ENCODE assay signal across 9 mouse cellular contexts in genomic region chr10:81021547-81022110, GRCm38 (mm10). TPM values are rescaled to one million over a fixed set of nuclear protein-coding genes. Genes with fewer than 3 reads are reported as not detected.
DNase-seq lines count a peak whose midpoint lies in the region; ATAC-seq and TF ChIP-seq lines count a peak whose summit lies in the region.
"Had no signal": no experiment of that assay in that cellular context is flagged by ENCODE, and none has a peak within 500 bp of the region (broad histone marks: within the 10 kb centered on the region; RNA-seq: fewer than 3 reads in every experiment).

No protein-coding gene starts in this region.

- no peaks in the 10 kb centered on the region for H3K36me3 ChIP-seq in intestine, embryonic 15.5 days
- no peaks in the 10 kb centered on the region for H3K36me3 ChIP-seq in intestine, postnatal 0 days (ENCODE audit: control insufficient read depth, insufficient read depth)
- 0 out of 2 replicates have a peak, but pooled peaks cover 4% of the 10 kb centered on the region for H3K36me3 ChIP-seq in midbrain, embryonic 13.5 days

- H3K4me3 ChIP-seq in intestine, embryonic 15.5 days (replicated peaks) = no peak overlapping the region
- H3K4me3 ChIP-seq in intestine, postnatal 0 days (ENCODE audit: low read depth, low read length) = no peak overlapping the region
- H3K4me3 ChIP-seq in bone marrow macrophage, adult 2 months (ENCODE audit: insufficient read depth, low read length) = peak overlapping the region; percentile 9
- H3K4me3 ChIP-seq in midbrain, embryonic 13.5 days (replicated peaks) = no peak overlapping the region

- peaks cover 3% of the 10 kb centered on the region; the same call in 1 of the 2 replicates for H3K9me3 ChIP-seq in intestine, embryonic 15.5 days
- no peaks in the 10 kb centered on the region for H3K9me3 ChIP-seq in intestine, postnatal 0 days (ENCODE audit: control insufficient read depth)
- H3K9me3 ChIP-seq in midbrain, embryonic 13.5 days = no peaks in the 10 kb centered on the region

- H3K4me1 ChIP-seq in intestine, embryonic 15.5 days (replicated peaks) = peaks cover 4% of the 10 kb centered on the region; the same call in 1 of the 2 replicates
- no peaks in the 10 kb centered on the region for H3K4me1 ChIP-seq in intestine, postnatal 0 days (replicated peaks; ENCODE audit: control insufficient read depth, insufficient read depth, low read length)
- no peaks in the 10 kb centered on the region; the same call in 1 of the 2 replicates for H3K4me1 ChIP-seq in bone marrow macrophage, adult 2 months (ENCODE audit: control insufficient read depth, insufficient read depth, low read length)
- peaks cover 16% of the 10 kb centered on the region for H3K4me1 ChIP-seq in midbrain, embryonic 13.5 days (replicated peaks)

- no peak overlapping the region for H3K9ac ChIP-seq in intestine, embryonic 15.5 days
- no peak overlapping the region for H3K9ac ChIP-seq in intestine, postnatal 0 days (ENCODE audit: low read depth, low read length)
- H3K9ac ChIP-seq in midbrain, embryonic 13.5 days (replicated peaks) = peak overlapping the region; percentile 39; the same call in 1 of the 2 replicates
- H3K9ac ChIP-seq: liver, postnatal 0 days had no signal

- TF ChIP-seq POLR2A in bone marrow macrophage, adult 2 months (IDR thresholded peaks at IDR 0.05; ENCODE audit: borderline replicate concordance, low read depth, low read length) = no peak

- no peak for TF ChIP-seq CTCF in intestine, postnatal 0 days (IDR thresholded peaks at IDR 0.05; ENCODE audit: low read depth)
- no peak for TF ChIP-seq CTCF in bone marrow macrophage, adult 2 months (IDR thresholded peaks at IDR 0.05; ENCODE audit: low read depth, low read length)

- H3K27ac ChIP-seq in intestine, embryonic 15.5 days = no peak overlapping the region
- H3K27ac ChIP-seq in intestine, postnatal 0 days (ENCODE audit: low read depth, low read length) = no peak overlapping the region
- no peak overlapping the region for H3K27ac ChIP-seq in bone marrow macrophage, adult 2 months (ENCODE audit: insufficient read depth, low read depth, low read length)
- H3K27ac ChIP-seq in midbrain, embryonic 13.5 days = no peak overlapping the region

- peak; percentile 55 for DNase-seq in cerebellum, adult 11-12 months
- DNase-seq in cerebellum, adult 8-10 months = no peak
- no peak for DNase-seq in B cell, adult 2 months
- no peak for DNase-seq in retina, postnatal 1 day
- DNase-seq: liver, postnatal 0 days had no signal

- H3K27me3 ChIP-seq in intestine, embryonic 15.5 days (replicated peaks) = peaks cover 43% of the 10 kb centered on the region
- peaks cover 32% of the 10 kb centered on the region for H3K27me3 ChIP-seq in intestine, postnatal 0 days (replicated peaks; ENCODE audit: control insufficient read depth, insufficient read depth, low read length)
- H3K27me3 ChIP-seq in midbrain, embryonic 13.5 days = peaks cover 33% of the 10 kb centered on the region

- WGBS in intestine, embryonic 15.5 days = 6% methylated on average over 26 of the region's 26 CpGs
- WGBS in intestine, postnatal 0 days = 16% methylated on average over 26 of the region's 26 CpGs
- WGBS in midbrain, embryonic 13.5 days = 22% methylated on average over 24 of the region's 26 CpGs

- ATAC-seq in intestine, embryonic 15.5 days = no peak
- no peak for ATAC-seq in intestine, postnatal 0 days
- no peak for ATAC-seq in midbrain, embryonic 13.5 days
- ATAC-seq: liver, postnatal 0 days had no signal

- peak overlapping the region; percentile 31; the same call in 1 of the 2 replicates for H3K4me2 ChIP-seq in intestine, embryonic 15.5 days (replicated peaks)
- H3K4me2 ChIP-seq in intestine, postnatal 0 days (replicated peaks; ENCODE audit: low read depth) = no peak overlapping the region
- peak overlapping the region; percentile 6; the same call in 1 of the 2 replicates for H3K4me2 ChIP-seq in midbrain, embryonic 13.5 days (replicated peaks)

RNA-seq across cellular contexts. Expression of gene Diras1, which starts 3.8 kb away (rescaled TPM):
- 0.94 and 1.2 TPM in 2 replicates for polyA plus RNA-seq in intestine, embryonic 15.5 days (2015; fragmentation: Nextera tagmentation; extraction: Ambion mirVana)
- 0.43 and 0.91 TPM in 2 replicates for polyA plus RNA-seq in intestine, postnatal 0 days (2015; fragmentation: Nextera tagmentation; extraction: Ambion mirVana)
- polyA plus RNA-seq in bone marrow macrophage, adult 2 months (2012; ENCODE audit: insufficient read depth, insufficient read length, missing spikeins) = not detected in 2 replicates
- 30.9 and 34.3 TPM in 2 replicates for polyA plus RNA-seq in midbrain, embryonic 13.5 days (2015; fragmentation: Nextera tagmentation; extraction: Ambion mirVana)
- polyA plus RNA-seq: liver, postnatal 0 days had no signal

RNA-seq across cellular contexts. Expression of gene Gng7, which starts 6.9 kb away (rescaled TPM):
- 4.5 and 4.7 TPM in 2 replicates for polyA plus RNA-seq in intestine, embryonic 15.5 days (2015; fragmentation: Nextera tagmentation; extraction: Ambion mirVana)
- 0.81 and 1.2 TPM in 2 replicates for polyA plus RNA-seq in intestine, postnatal 0 days (2015; fragmentation: Nextera tagmentation; extraction: Ambion mirVana)
- polyA plus RNA-seq in bone marrow macrophage, adult 2 months (2012; ENCODE audit: insufficient read depth, insufficient read length, missing spikeins) = 3.5 and 4.6 TPM in 2 replicates
- polyA plus RNA-seq in midbrain, embryonic 13.5 days (2015; fragmentation: Nextera tagmentation; extraction: Ambion mirVana) = 10.4 and 10.9 TPM in 2 replicates

RNA-seq across cellular contexts. Expression of gene Slc39a3, which starts 15.6 kb away (rescaled TPM):
- 15.0 and 18.2 TPM in 2 replicates for polyA plus RNA-seq in intestine, embryonic 15.5 days (2015; fragmentation: Nextera tagmentation; extraction: Ambion mirVana)
- 10.5 and 11.1 TPM in 2 replicates for polyA plus RNA-seq in intestine, postnatal 0 days (2015; fragmentation: Nextera tagmentation; extraction: Ambion mirVana)
- polyA plus RNA-seq in bone marrow macrophage, adult 2 months (2012; ENCODE audit: insufficient read depth, insufficient read length, missing spikeins) = 14.0 and 14.5 TPM in 2 replicates
- polyA plus RNA-seq in midbrain, embryonic 13.5 days (2015; fragmentation: Nextera tagmentation; extraction: Ambion mirVana) = 43.5 and 45.7 TPM in 2 replicates

RNA-seq across cellular contexts. Expression of gene Sgta, which starts 38.4 kb away (rescaled TPM):
- 166 and 183 TPM in 2 replicates for polyA plus RNA-seq in intestine, embryonic 15.5 days (2015; fragmentation: Nextera tagmentation; extraction: Ambion mirVana)
- polyA plus RNA-seq in intestine, postnatal 0 days (2015; fragmentation: Nextera tagmentation; extraction: Ambion mirVana) = 119 and 124 TPM in 2 replicates
- 58.5 and 66.8 TPM in 2 replicates for polyA plus RNA-seq in bone marrow macrophage, adult 2 months (2012; ENCODE audit: insufficient read depth, insufficient read length, missing spikeins)
- polyA plus RNA-seq in midbrain, embryonic 13.5 days (2015; fragmentation: Nextera tagmentation; extraction: Ambion mirVana) = 316 and 322 TPM in 2 replicates

RNA-seq across cellular contexts. Expression of gene Thop1, which starts 48.2 kb away (rescaled TPM):
- polyA plus RNA-seq in intestine, embryonic 15.5 days (2015; fragmentation: Nextera tagmentation; extraction: Ambion mirVana) = 57.1 and 60.1 TPM in 2 replicates
- polyA plus RNA-seq in intestine, postnatal 0 days (2015; fragmentation: Nextera tagmentation; extraction: Ambion mirVana) = 11.6 and 12.0 TPM in 2 replicates
- 7.4 and 10.8 TPM in 2 replicates for polyA plus RNA-seq in bone marrow macrophage, adult 2 months (2012; ENCODE audit: insufficient read depth, insufficient read length, missing spikeins)
- polyA plus RNA-seq in midbrain, embryonic 13.5 days (2015; fragmentation: Nextera tagmentation; extraction: Ambion mirVana) = 44.9 and 48.5 TPM in 2 replicates

Comparison
In these comparisons a context has a peak if more than half of its experiments do, and no peak if none do; other contexts are left out.
1. RNA of gene Diras1, which starts 3.8 kb away (polyA plus RNA-seq): 30.9 to 34.3 TPM in midbrain, embryonic 13.5 days; 0.94 to 1.2 TPM in intestine, embryonic 15.5 days, 0.43 to 0.91 TPM in intestine, postnatal 0 days and not detected in bone marrow macrophage, adult 2 months; every median in the first group is over 10 times any median in the second.